Mouse (Mus musculus) erythroblast, embryonic 14.5 days (primary cell): ENCODE data around the gene Bmpr1a. TPM values are rescaled to one million over a fixed set of nuclear protein-coding genes. Genes with fewer than 3 reads are reported as not detected.

ENCODE experiments used
- H3K27me3 ChIP-seq: 2 replicates; pipeline ENCODE4 v1.6.1; 2012; ENCODE audit warnings: inconsistent platforms; ENCODE audit not compliant: control insufficient read depth
- H3K36me3 ChIP-seq: 2 replicates; pipeline ENCODE4 v1.6.1; 2012; ENCODE audit warnings: mild to moderate bottlenecking, inconsistent platforms; ENCODE audit not compliant: control insufficient read depth
- H3K4me1 ChIP-seq: 2 replicates; pipeline ENCODE4 v1.6.1; 2012; ENCODE audit warnings: inconsistent platforms; ENCODE audit not compliant: control insufficient read depth
- H3K4me3 ChIP-seq: replicated peaks from 2 replicates; pipeline ENCODE3; 2012; ENCODE audit warnings: moderate library complexity, mild to moderate bottlenecking, inconsistent platforms
- H3K9me3 ChIP-seq: 2 replicates; pipeline ENCODE4 v1.6.1; 2012; ENCODE audit warnings: low read length, inconsistent platforms, mixed read lengths; ENCODE audit not compliant: control insufficient read depth
- GATA1 ChIP-seq: IDR thresholded peaks from 2 replicates; pipeline ENCODE4 v1.6.1; 2012; ENCODE audit warnings: low read length, inconsistent platforms, mixed read lengths
- TAL1 ChIP-seq: IDR thresholded peaks from 3 replicates; pipeline ENCODE4 v1.6.1; 2012; ENCODE audit warnings: low read length, inconsistent platforms, mixed read lengths
- polyA plus RNA-seq: library from polyadenylated mRNA; stranded (reverse); fragments of >175 nt; gene quantifications from 2 replicates; pipeline ENCODE4 v1.2.3, GENCODE M21; 2012

Bmpr1a gene
- polyA plus RNA-seq, 1 experiment: not detected

DNA sequence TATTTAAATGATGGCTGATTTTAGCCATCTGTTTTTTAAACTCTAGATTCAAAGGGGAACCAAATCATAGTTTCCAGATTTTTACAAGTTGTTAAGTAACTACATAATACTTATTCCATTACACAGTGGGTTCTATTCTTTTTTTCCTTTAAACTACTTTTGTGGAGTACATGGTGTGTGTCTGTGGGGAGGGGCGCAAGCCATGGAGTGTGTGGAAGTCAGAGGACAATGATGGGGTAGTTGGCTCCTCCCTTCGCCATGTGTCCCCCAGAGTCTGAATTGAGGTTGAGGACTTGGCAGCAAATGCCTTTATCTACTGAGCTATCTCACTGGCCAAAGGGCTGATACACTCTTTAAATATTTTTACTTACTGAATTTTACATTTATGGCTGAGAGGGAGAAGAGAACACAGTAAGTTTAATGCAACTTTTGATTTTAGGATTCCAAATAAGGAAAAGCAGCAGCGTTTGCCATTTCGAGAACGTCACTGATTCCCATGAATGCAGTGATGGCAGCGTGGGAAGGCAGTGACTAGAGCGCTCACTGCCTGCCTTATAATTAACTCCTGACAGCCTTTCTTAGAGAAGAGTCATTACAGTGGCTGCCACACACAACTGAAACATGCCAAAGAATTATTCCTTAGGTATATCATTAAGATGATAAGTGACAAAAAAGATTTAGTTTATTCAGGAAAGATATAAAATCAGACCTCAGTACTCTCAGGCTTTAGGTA, 90.8 kb downstream of the Bmpr1a start:
- H3K27me3 ChIP-seq: no peaks in the 10 kb centered on the region
- TF ChIP-seq GATA1 (no peak), TAL1 (no peak)
- no peaks in the 10 kb centered on the region for H3K9me3 ChIP-seq
- H3K4me3 ChIP-seq: no peak overlapping the region
- H3K4me1 ChIP-seq: no peaks in the 10 kb centered on the region
- no peaks in the 10 kb centered on the region; the same call in 1 of the 2 replicates for H3K36me3 ChIP-seq

DNA sequence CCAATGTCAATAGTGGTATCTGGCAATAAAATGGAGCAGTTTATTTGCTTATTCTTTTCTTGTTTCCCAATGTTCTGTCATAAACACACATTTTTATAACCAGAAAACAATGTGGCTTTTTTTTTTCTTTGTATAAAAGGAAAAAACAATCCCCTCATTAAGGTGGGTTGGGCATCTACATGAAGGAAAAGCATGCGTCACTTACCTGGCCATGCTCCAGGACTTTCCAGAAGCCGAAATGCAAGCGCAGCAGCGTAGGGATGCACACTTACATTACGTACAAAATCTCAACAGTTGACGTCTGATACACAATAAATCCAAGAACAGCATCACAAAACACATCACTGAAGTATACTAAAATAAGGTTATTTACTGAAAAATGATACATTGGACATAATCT, 92.4 kb downstream of the Bmpr1a start:
- H3K4me1 ChIP-seq: no peaks in the 10 kb centered on the region
- H3K27me3 ChIP-seq: no peaks in the 10 kb centered on the region
- TF ChIP-seq TAL1 (no peak), GATA1 (no peak)
- no peaks in the 10 kb centered on the region for H3K9me3 ChIP-seq
- H3K36me3 ChIP-seq: no peaks in the 10 kb centered on the region; the same call in 1 of the 2 replicates
- no peak overlapping the region for H3K4me3 ChIP-seq

DNA sequence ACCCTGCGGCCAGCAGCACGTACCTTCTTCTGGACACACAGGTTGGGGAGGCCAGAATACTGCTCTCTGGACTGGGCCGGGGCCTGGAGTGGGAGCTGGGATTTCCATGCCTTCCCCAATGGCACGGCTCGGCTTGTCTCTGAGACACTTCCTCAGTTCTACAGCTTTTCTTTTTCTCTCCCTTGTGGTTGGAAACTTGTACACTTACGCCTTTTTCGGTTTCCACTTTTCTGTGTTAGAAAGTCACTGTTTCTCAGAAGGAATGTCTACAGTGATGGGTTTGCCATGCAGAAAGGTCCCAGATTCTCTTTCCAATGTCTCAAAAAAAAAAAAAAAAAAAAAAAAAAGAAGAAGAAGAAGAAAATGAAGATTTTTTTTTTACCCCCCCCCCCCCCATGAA, 99.7 kb downstream of the Bmpr1a start:
- Histone ChIP-seq H3K9me3 (no peaks in the 10 kb centered on the region), H3K27me3 (no peaks in the 10 kb centered on the region), H3K36me3 (no peaks in the 10 kb centered on the region; the same call in 1 of the 2 replicates), H3K4me3 (no peak overlapping the region), H3K4me1 (no peaks in the 10 kb centered on the region)
- TF ChIP-seq TAL1 (no peak), GATA1 (no peak)

DNA sequence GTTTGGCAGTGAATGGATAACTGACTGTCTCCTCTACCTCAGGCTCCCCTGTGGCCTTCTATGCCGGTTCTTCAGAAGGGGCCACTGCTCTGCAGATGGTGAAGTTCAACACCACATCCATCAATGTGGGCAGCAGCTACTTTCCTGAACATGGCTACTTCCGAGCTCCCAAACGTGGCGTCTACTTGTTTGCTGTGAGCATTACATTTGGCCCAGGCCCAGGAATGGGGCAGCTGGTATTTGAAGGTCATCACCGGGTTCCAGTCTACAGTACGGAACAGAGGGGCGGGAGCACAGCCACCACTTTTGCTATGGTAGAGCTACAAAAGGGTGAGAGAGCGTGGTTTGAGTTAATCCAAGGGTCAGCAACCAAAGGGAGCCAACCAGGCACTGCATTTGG, 100.3 kb downstream of the Bmpr1a start:
- Histone ChIP-seq H3K4me1 (no peaks in the 10 kb centered on the region), H3K4me3 (no peak overlapping the region), H3K36me3 (no peaks in the 10 kb centered on the region; the same call in 1 of the 2 replicates), H3K9me3 (no peaks in the 10 kb centered on the region), H3K27me3 (no peaks in the 10 kb centered on the region)
- TF ChIP-seq TAL1: no peak
- TF ChIP-seq GATA1: no peak

DNA sequence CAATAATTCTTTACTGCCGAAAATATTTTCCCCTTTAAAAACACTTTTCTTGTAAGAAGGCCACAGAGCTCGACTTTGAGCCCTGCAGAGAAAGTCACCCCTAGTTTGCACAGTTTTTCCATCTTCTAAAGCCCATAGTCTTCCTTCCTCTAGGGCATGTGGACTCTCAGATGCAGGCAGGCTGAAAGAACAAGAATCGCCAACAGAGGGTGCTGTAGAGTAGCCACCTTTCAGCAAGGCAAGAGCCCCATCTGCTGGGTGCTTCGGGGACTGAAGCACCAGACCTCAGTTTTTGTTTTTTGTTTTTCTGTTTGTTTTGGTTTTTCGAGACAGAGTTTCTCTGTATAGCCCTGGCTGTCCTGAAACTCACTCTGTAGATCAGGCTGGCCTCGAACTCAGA, 102.0 kb downstream of the Bmpr1a start:
- TF ChIP-seq TAL1 (no peak), GATA1 (no peak)
- H3K9me3 ChIP-seq: no peaks in the 10 kb centered on the region
- H3K4me1 ChIP-seq: no peaks in the 10 kb centered on the region

DNA sequence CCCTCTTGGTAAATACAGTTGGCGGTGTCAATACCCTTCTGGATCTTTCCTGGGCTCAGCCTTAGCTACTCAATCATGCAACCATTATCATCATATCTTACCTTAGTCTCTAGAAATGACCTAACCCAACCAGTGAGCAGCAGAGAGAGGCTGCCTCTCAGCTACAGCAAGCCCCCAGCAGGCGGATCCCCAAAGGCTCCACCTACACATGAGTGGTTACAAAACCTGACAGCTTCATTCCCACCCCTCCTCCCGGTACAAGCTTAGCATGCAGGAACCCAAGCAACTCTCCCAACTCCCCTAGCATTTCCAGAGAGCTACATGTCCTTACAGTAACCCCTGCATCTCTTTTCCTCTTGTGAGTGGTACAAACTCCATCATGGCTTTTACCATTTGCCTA, 103.1 kb downstream of the Bmpr1a start:
- Histone ChIP-seq H3K27me3 (no peaks in the 10 kb centered on the region), H3K4me1 (no peaks in the 10 kb centered on the region), H3K4me3 (no peak overlapping the region), H3K36me3 (no peaks in the 10 kb centered on the region), H3K9me3 (no peaks in the 10 kb centered on the region)
- TF ChIP-seq GATA1: no peak
- TF ChIP-seq TAL1: no peak

More for the DNA sequence above, 102.0 kb downstream of the Bmpr1a start:
- Histone ChIP-seq H3K4me3 (no peak overlapping the region), H3K36me3 (no peaks in the 10 kb centered on the region), H3K27me3 (no peaks in the 10 kb centered on the region)

DNA sequence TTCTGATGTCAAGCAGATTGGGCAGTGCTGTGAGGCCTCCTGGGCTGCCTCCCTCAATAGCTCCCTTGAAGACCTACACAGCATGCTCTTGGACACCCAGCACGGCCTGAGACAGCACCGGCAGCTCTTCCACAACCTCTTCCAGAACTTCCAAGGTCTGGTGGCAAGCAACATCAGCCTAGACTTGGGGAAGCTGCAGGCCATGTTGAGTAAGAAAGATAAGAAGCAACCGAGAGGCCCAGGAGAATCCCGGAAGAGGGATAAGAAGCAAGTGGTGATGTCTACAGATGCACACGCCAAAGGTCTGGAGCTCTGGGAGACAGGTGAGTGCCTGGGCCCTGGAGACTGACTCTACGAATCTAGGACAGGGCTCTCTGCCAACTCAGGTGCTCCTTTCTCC, 103.8 kb downstream of the Bmpr1a start:
- Histone ChIP-seq H3K4me3 (no peak overlapping the region), H3K4me1 (no peaks in the 10 kb centered on the region), H3K9me3 (no peaks in the 10 kb centered on the region), H3K36me3 (no peaks in the 10 kb centered on the region), H3K27me3 (no peaks in the 10 kb centered on the region)
- TF ChIP-seq GATA1 (no peak), TAL1 (no peak)

DNA sequence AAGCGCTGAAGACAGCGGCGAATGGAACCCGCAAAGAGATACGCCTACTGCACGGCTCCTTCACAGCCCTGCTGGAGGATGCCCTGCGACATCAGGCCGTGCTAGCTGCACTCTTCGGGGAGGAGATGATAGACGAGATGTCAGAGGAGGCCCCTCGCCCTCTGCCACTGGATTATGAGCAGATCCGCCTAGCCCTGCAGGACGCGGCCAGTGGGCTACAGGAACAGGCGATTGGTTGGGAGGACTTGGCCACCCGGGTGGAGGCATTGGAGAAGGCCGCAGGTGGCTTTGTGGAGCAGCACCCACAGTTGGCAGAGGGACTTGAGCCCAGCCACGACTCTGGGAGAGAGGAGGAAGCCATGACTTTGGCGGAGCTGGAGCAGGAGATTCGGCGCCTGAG, 104.2 kb downstream of the Bmpr1a start:
- TF ChIP-seq TAL1 (no peak), GATA1 (no peak)

DNA sequence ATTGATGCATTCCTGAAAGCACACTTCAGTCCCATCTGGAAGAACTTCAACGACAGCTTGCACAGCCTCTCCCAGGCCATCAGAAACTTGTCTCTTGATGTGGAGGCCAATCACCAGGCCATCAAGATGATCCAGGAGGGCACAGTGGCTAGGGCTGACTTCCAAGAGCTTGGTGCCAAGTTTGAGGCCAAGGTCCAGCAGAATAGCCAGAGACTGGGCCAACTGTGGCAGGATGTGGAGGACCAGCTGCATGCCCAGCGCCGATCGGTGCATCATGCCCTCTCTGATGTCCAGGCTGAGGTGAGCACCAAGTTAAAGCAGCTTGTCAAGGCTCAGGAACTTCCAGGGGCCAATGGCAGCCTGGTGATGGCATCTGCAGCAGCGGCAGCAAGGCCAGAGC, 105.3 kb downstream of the Bmpr1a start:
- Histone ChIP-seq H3K27me3 (no peaks in the 10 kb centered on the region), H3K4me3 (no peak overlapping the region), H3K36me3 (no peaks in the 10 kb centered on the region), H3K4me1 (no peaks in the 10 kb centered on the region), H3K9me3 (no peaks in the 10 kb centered on the region)
- TF ChIP-seq GATA1 (no peak), TAL1 (no peak)

More for the DNA sequence above, 104.2 kb downstream of the Bmpr1a start:
- H3K36me3 ChIP-seq: no peaks in the 10 kb centered on the region
- no peaks in the 10 kb centered on the region for H3K27me3 ChIP-seq
- no peaks in the 10 kb centered on the region for H3K4me1 ChIP-seq
- H3K4me3 ChIP-seq: no peak overlapping the region
- no peaks in the 10 kb centered on the region for H3K9me3 ChIP-seq
